Mouse (Mus musculus): Measurements from ENCODE around the gene Ext2. TPM values are rescaled to one million over a fixed set of nuclear protein-coding genes. Genes with fewer than 3 reads are reported as not detected.

Gene Ext2
- polyA plus RNA-seq, 1 experiment from 2014 or later: 68.0 TPM

GRCm38 (mm10) chr2:93706407-93706806 lies 116.0 kb downstream of the Ext2 start:
- Histone ChIP-seq H3K27ac (ENCODE audit: low read depth, low read length) (no peak overlapping the region), H3K27me3 (replicated peaks; ENCODE audit: control insufficient read depth, insufficient read depth, low read length) (no peaks in the 10 kb centered on the region), H3K4me3 (ENCODE audit: low read depth, low read length) (no peak overlapping the region), H3K36me3 (ENCODE audit: control insufficient read depth, insufficient read depth, low read length) (no peaks in the 10 kb centered on the region), H3K9me3 (ENCODE audit: control insufficient read depth, low read length) (no peaks in the 10 kb centered on the region), H3K4me2 (no peak overlapping the region), H3K9ac (ENCODE audit: low read depth, low read length) (no peak overlapping the region), H3K4me1 (replicated peaks; ENCODE audit: control insufficient read depth, insufficient read depth, low read length) (no peaks in the 10 kb centered on the region)
- DNase-seq (ENCODE audit: low spot score): no peak
- ATAC-seq (replicated peaks; ENCODE audit: low FRiP score): no peak
- 88% methylated on average over 2 of the region's 2 CpGs for WGBS

GRCm38 (mm10) chr2:93704195-93704594 lies 118.2 kb downstream of the Ext2 start:
- Histone ChIP-seq H3K27me3 (replicated peaks; ENCODE audit: control insufficient read depth, insufficient read depth, low read length) (no peaks in the 10 kb centered on the region), H3K4me2 (no peak overlapping the region), H3K4me1 (replicated peaks; ENCODE audit: control insufficient read depth, insufficient read depth, low read length) (no peaks in the 10 kb centered on the region), H3K4me3 (ENCODE audit: low read depth, low read length) (no peak overlapping the region), H3K9me3 (ENCODE audit: control insufficient read depth, low read length) (no peaks in the 10 kb centered on the region), H3K9ac (ENCODE audit: low read depth, low read length) (no peak overlapping the region), H3K27ac (ENCODE audit: low read depth, low read length) (no peak overlapping the region), H3K36me3 (ENCODE audit: control insufficient read depth, insufficient read depth, low read length) (no peaks in the 10 kb centered on the region)
- DNase-seq (ENCODE audit: low spot score): no peak
- ATAC-seq (replicated peaks; ENCODE audit: low FRiP score): no peak
- WGBS: 72% methylated on average over 4 of the region's 4 CpGs

GRCm38 (mm10) chr2:93702936-93703926 lies 119.1 kb downstream of the Ext2 start:
- Histone ChIP-seq H3K9me3 (ENCODE audit: control insufficient read depth, low read length) (no peaks in the 10 kb centered on the region), H3K27me3 (replicated peaks; ENCODE audit: control insufficient read depth, insufficient read depth, low read length) (no peaks in the 10 kb centered on the region), H3K4me3 (ENCODE audit: low read depth, low read length) (no peak overlapping the region), H3K4me1 (replicated peaks; ENCODE audit: control insufficient read depth, insufficient read depth, low read length) (no peaks in the 10 kb centered on the region), H3K4me2 (no peak overlapping the region), H3K27ac (ENCODE audit: low read depth, low read length) (no peak overlapping the region), H3K36me3 (ENCODE audit: control insufficient read depth, insufficient read depth, low read length) (no peaks in the 10 kb centered on the region), H3K9ac (ENCODE audit: low read depth, low read length) (no peak overlapping the region)
- 81% methylated on average over 19 of the region's 19 CpGs for WGBS
- ATAC-seq (replicated peaks; ENCODE audit: low FRiP score): no peak
- no peak for DNase-seq (ENCODE audit: low spot score)

GRCm38 (mm10) chr2:93699346-93699745 lies 123.0 kb downstream of the Ext2 start:
- no peak overlapping the region for H3K27ac ChIP-seq (ENCODE audit: low read depth, low read length)
- no peak overlapping the region for H3K9ac ChIP-seq (ENCODE audit: low read depth, low read length)
- WGBS: 81% methylated on average over 2 of the region's 2 CpGs
- H3K4me3 ChIP-seq (ENCODE audit: low read depth, low read length): no peak overlapping the region
- no peak overlapping the region for H3K4me2 ChIP-seq
- no peaks in the 10 kb centered on the region for H3K9me3 ChIP-seq (ENCODE audit: control insufficient read depth, low read length)
- H3K4me1 ChIP-seq (replicated peaks; ENCODE audit: control insufficient read depth, insufficient read depth, low read length): peaks cover 11% of the 10 kb centered on the region
- ATAC-seq (replicated peaks; ENCODE audit: low FRiP score) (no peak), DNase-seq (ENCODE audit: low spot score) (no peak)
- H3K27me3 ChIP-seq (replicated peaks; ENCODE audit: control insufficient read depth, insufficient read depth, low read length): no peaks in the 10 kb centered on the region
- no peaks in the 10 kb centered on the region for H3K36me3 ChIP-seq (ENCODE audit: control insufficient read depth, insufficient read depth, low read length)

GRCm38 (mm10) chr2:93696181-93696641 lies 126.2 kb downstream of the Ext2 start:
- Histone ChIP-seq H3K27me3 (replicated peaks; ENCODE audit: control insufficient read depth, insufficient read depth, low read length) (no peaks in the 10 kb centered on the region), H3K36me3 (ENCODE audit: control insufficient read depth, insufficient read depth, low read length) (no peaks in the 10 kb centered on the region), H3K4me2 (no peak overlapping the region), H3K9me3 (ENCODE audit: control insufficient read depth, low read length) (no peaks in the 10 kb centered on the region), H3K9ac (ENCODE audit: low read depth, low read length) (no peak overlapping the region), H3K27ac (ENCODE audit: low read depth, low read length) (no peak overlapping the region), H3K4me3 (ENCODE audit: low read depth, low read length) (no peak overlapping the region), H3K4me1 (replicated peaks; ENCODE audit: control insufficient read depth, insufficient read depth, low read length) (peaks cover 11% of the 10 kb centered on the region)
- 31% methylated on average over 10 of the region's 10 CpGs for WGBS
- no peak for ATAC-seq (replicated peaks; ENCODE audit: low FRiP score)
- no peak for DNase-seq (ENCODE audit: low spot score)

- no peak overlapping the region for H3K4me2 ChIP-seq
- no peaks in the 10 kb centered on the region for H3K9me3 ChIP-seq (ENCODE audit: control insufficient read depth, low read length)
- DNase-seq (ENCODE audit: low spot score): no peak
- no peak overlapping the region for H3K9ac ChIP-seq (ENCODE audit: low read depth, low read length)
- WGBS: 81% methylated on average over 4 of the region's 4 CpGs
- H3K27ac ChIP-seq (ENCODE audit: low read depth, low read length): no peak overlapping the region
- peaks cover 11% of the 10 kb centered on the region for H3K4me1 ChIP-seq (replicated peaks; ENCODE audit: control insufficient read depth, insufficient read depth, low read length)
- ATAC-seq (replicated peaks; ENCODE audit: low FRiP score): no peak
- H3K27me3 ChIP-seq (replicated peaks; ENCODE audit: control insufficient read depth, insufficient read depth, low read length): no peaks in the 10 kb centered on the region
- no peak overlapping the region for H3K4me3 ChIP-seq (ENCODE audit: low read depth, low read length)
- H3K36me3 ChIP-seq (ENCODE audit: control insufficient read depth, insufficient read depth, low read length): no peaks in the 10 kb centered on the region
Measured at GRCm38 (mm10) chr2:93693101-93693500, 129.3 kb downstream of the Ext2 start.

- Histone ChIP-seq H3K27me3 (replicated peaks; ENCODE audit: control insufficient read depth, insufficient read depth, low read length) (no peaks in the 10 kb centered on the region), H3K4me2 (no peak overlapping the region), H3K36me3 (ENCODE audit: control insufficient read depth, insufficient read depth, low read length) (no peaks in the 10 kb centered on the region), H3K4me1 (replicated peaks; ENCODE audit: control insufficient read depth, insufficient read depth, low read length) (no peaks in the 10 kb centered on the region), H3K9ac (ENCODE audit: low read depth, low read length) (no peak overlapping the region), H3K27ac (ENCODE audit: low read depth, low read length) (no peak overlapping the region), H3K9me3 (ENCODE audit: control insufficient read depth, low read length) (no peaks in the 10 kb centered on the region), H3K4me3 (ENCODE audit: low read depth, low read length) (no peak overlapping the region)
- 74% methylated on average over 9 of the region's 9 CpGs for WGBS
- DNase-seq (ENCODE audit: low spot score) (no peak), ATAC-seq (replicated peaks; ENCODE audit: low FRiP score) (no peak)
Measured at GRCm38 (mm10) chr2:93690064-93690930, 132.1 kb downstream of the Ext2 start.

- Histone ChIP-seq H3K4me2 (no peak overlapping the region), H3K27me3 (replicated peaks; ENCODE audit: control insufficient read depth, insufficient read depth, low read length) (no peaks in the 10 kb centered on the region), H3K4me3 (ENCODE audit: low read depth, low read length) (no peak overlapping the region), H3K36me3 (ENCODE audit: control insufficient read depth, insufficient read depth, low read length) (no peaks in the 10 kb centered on the region), H3K9ac (ENCODE audit: low read depth, low read length) (no peak overlapping the region), H3K27ac (ENCODE audit: low read depth, low read length) (no peak overlapping the region), H3K9me3 (ENCODE audit: control insufficient read depth, low read length) (no peaks in the 10 kb centered on the region), H3K4me1 (replicated peaks; ENCODE audit: control insufficient read depth, insufficient read depth, low read length) (peaks cover 2% of the 10 kb centered on the region; the same call in 1 of the 2 replicates)
- ATAC-seq (replicated peaks; ENCODE audit: low FRiP score) (no peak), DNase-seq (ENCODE audit: low spot score) (no peak)
- WGBS: 73% methylated on average over 8 of the region's 8 CpGs
Measured at GRCm38 (mm10) chr2:93683674-93684073, 138.7 kb downstream of the Ext2 start.
